Comparison of ENCODE assay signal across 8 mouse cellular contexts in the genomic region with DNA sequence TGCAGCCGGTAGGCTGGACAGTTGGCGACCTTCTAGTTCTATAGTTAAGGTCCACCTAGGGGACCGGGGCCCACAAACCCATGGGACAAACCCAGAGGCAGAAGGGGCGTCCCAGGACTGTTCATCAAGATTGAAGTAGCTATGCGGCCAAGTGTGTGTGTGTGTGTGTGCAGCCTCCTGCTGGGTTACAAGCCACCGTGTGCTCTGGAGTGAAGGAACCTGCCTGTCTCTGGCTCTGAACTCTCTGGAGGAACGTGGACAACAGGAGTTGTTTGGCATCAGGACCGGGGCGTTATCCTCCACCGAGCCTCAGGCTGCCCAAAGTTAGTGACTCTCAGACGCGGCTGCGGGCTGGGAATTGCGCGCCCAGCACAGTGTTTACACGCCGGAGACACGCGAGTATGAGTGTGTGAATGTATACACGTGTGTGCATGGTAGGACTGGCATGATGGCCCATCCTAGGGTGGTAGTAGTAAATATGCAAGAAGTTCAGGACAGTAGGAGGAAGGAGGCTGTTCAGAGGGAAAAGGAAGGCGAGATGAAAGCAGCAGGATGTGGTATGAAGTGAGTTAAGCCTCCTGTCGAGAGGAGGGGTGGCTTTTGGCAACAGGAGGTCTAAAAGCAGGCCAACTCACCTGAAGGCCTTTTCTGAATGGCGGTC. TPM values are rescaled to one million over a fixed set of nuclear protein-coding genes. Genes with fewer than 3 reads are reported as not detected.
DNase-seq lines count a peak whose midpoint lies in the region; ATAC-seq and TF ChIP-seq lines count a peak whose summit lies in the region.

No protein-coding gene starts in this region.

- H3K9me3 ChIP-seq in midbrain, postnatal 0 days (ENCODE audit: low read length), result no peaks in the 10 kb centered on the region

- no peak overlapping the region for H3K27ac ChIP-seq in kidney, adult 2 months (ENCODE audit: insufficient read depth, low read depth, low read length)
- H3K27ac ChIP-seq in bone marrow macrophage, adult 2 months (ENCODE audit: insufficient read depth, low read depth, low read length), result peak overlapping the region; percentile 74
- no peak overlapping the region for H3K27ac ChIP-seq in midbrain, postnatal 0 days (ENCODE audit: low read depth, low read length)

- WGBS in kidney, adult 2 months, result 40% methylated on average over 23 of the region's 23 CpGs
- WGBS in midbrain, postnatal 0 days, result 38% methylated on average over 23 of the region's 23 CpGs

- H3K36me3 ChIP-seq in kidney, adult 2 months (ENCODE audit: control insufficient read depth, insufficient read depth, low read length), result no peaks in the 10 kb centered on the region
- no peaks in the 10 kb centered on the region for H3K36me3 ChIP-seq in midbrain, postnatal 0 days (ENCODE audit: insufficient read depth, low read length)

- no peaks in the 10 kb centered on the region for H3K27me3 ChIP-seq in kidney, adult 2 months (replicated peaks; ENCODE audit: control insufficient read depth, insufficient read depth, low read length)
- peaks cover 11% of the 10 kb centered on the region for H3K27me3 ChIP-seq in midbrain, postnatal 0 days (ENCODE audit: insufficient read depth, low read length)

- no peak for TF ChIP-seq POLR2A in kidney, adult 2 months (IDR thresholded peaks at IDR 0.05; ENCODE audit: low read depth, low read length)
- TF ChIP-seq POLR2A in bone marrow macrophage, adult 2 months (IDR thresholded peaks at IDR 0.05; ENCODE audit: borderline replicate concordance, low read depth, low read length), result no peak

- H3K4me3 ChIP-seq in kidney, adult 2 months (ENCODE audit: insufficient read depth, low read depth, low read length), result 0 out of 2 replicates have a peak overlapping the region, but pooled peaks have one; percentile 37
- H3K4me3 ChIP-seq in bone marrow macrophage, adult 2 months (ENCODE audit: insufficient read depth, low read length), result peak overlapping the region; percentile 72
- peak overlapping the region; percentile 34 for H3K4me3 ChIP-seq in midbrain, postnatal 0 days (ENCODE audit: low read depth, low read length)

- DNase-seq in kidney, adult 2 months, result no peak
- no peak for DNase-seq in kidney, postnatal 4 days
- DNase-seq in midbrain, postnatal 0 days (ENCODE audit: low spot score), result no peak
- no peak for DNase-seq in cerebellum, postnatal 36 days
- no peak for DNase-seq in cerebellum, adult 9-10 months

- peak; percentile 65 for ATAC-seq in inflammation-experienced regulatory T-cells, adult 6 months
- ATAC-seq in midbrain, postnatal 0 days (ENCODE audit: low FRiP score), result no peak
- ATAC-seq in erythroid progenitor cell, adult 5-6 weeks (replicated peaks; ENCODE audit: low FRiP score, poor library complexity, severe bottlenecking), result no peak

- 0 out of 2 replicates have a peak overlapping the region, but pooled peaks have one; percentile 15 for H3K9ac ChIP-seq in midbrain, postnatal 0 days (replicated peaks; ENCODE audit: low read length, poor library complexity, severe bottlenecking)

- TF ChIP-seq CTCF in kidney, adult 2 months (conservative IDR thresholded peaks at IDR 0.05; ENCODE audit: insufficient read depth, insufficient read length, low read depth, low read length), result no peak
- no peak for TF ChIP-seq CTCF in bone marrow macrophage, adult 2 months (IDR thresholded peaks at IDR 0.05; ENCODE audit: low read depth, low read length)
- no peak for TF ChIP-seq CTCF in midbrain, postnatal 0 days (IDR thresholded peaks at IDR 0.05)

- H3K4me1 ChIP-seq in kidney, adult 2 months (ENCODE audit: control insufficient read depth, insufficient read depth, low read length), result no peaks in the 10 kb centered on the region
- peaks cover 50% of the 10 kb centered on the region for H3K4me1 ChIP-seq in bone marrow macrophage, adult 2 months (ENCODE audit: control insufficient read depth, insufficient read depth, low read length)
- no peaks in the 10 kb centered on the region for H3K4me1 ChIP-seq in midbrain, postnatal 0 days (ENCODE audit: insufficient read depth, low read length)

- peak overlapping the region; percentile 46 for H3K4me2 ChIP-seq in midbrain, postnatal 0 days (ENCODE audit: low read depth, low read length, poor library complexity, severe bottlenecking)

RNA-seq across cellular contexts. Expression of a gene that starts 0.6 kb away (rescaled TPM):
- polyA plus RNA-seq in kidney, adult 2 months (2012; rRNA removed), result 0.83 and 2.2 TPM in 2 replicates
- 120 and 122 TPM in 2 replicates for polyA plus RNA-seq in bone marrow macrophage, adult 2 months (2012; ENCODE audit: insufficient read depth, insufficient read length, missing spikeins)
- 10 to 100 TPM; 18.4 to 24.9 (median 20.6) TPM for polyA plus RNA-seq in inflammation-experienced regulatory T-cells, adult 6 months (2017; shearing (Covaris generic))
- 1.0 and 1.4 TPM in 2 replicates for total RNA-seq in midbrain, postnatal 0 days (2014; rRNA removed)
- 0.23 and 0.52 TPM in 2 replicates for polyA plus RNA-seq in midbrain, postnatal 0 days (2015; fragmentation: Nextera tagmentation; extraction: Ambion mirVana)
- 3.8 and 6.8 TPM in 2 replicates for total RNA-seq in erythroid progenitor cell, adult 5-6 weeks (2015; ENCODE audit: low replicate concordance)
- total RNA-seq in erythroid progenitor cell, adult 5-6 weeks (2017; ENCODE audit: low replicate concordance), result 1.9 and 10.0 TPM in 2 replicates

RNA-seq across cellular contexts. Expression of a gene that starts 31.9 kb away (rescaled TPM):
- 24.4 and 33.1 TPM in 2 replicates for polyA plus RNA-seq in kidney, adult 2 months (2012; rRNA removed)
- 0.09 TPM in 1 of 2 replicates, not detected in the other for polyA plus RNA-seq in bone marrow macrophage, adult 2 months (2012; ENCODE audit: insufficient read depth, insufficient read length, missing spikeins)
- polyA plus RNA-seq in inflammation-experienced regulatory T-cells, adult 6 months (2017; shearing (Covaris generic)), result under 1 TPM; 0.13 to 0.31 (median 0.18) TPM
- 66.4 and 69.1 TPM in 2 replicates for total RNA-seq in midbrain, postnatal 0 days (2014; rRNA removed)
- 9.6 and 9.7 TPM in 2 replicates for polyA plus RNA-seq in midbrain, postnatal 0 days (2015; fragmentation: Nextera tagmentation; extraction: Ambion mirVana)
- total RNA-seq in erythroid progenitor cell, adult 5-6 weeks (2015; ENCODE audit: low replicate concordance), result not detected in 2 replicates
- total RNA-seq in erythroid progenitor cell, adult 5-6 weeks (2017; ENCODE audit: low replicate concordance), result not detected in 2 replicates
